Mouse (Mus musculus) thymus, adult 2 months (tissue): ENCODE results near the gene Pacrg. TPM values are rescaled to one million over a fixed set of nuclear protein-coding genes. Genes with fewer than 3 reads are reported as not detected.

ENCODE experiments used
- DNase-seq: peaks from one replicate; pipeline ENCODE4 v3.0.0; 2021
- H3K27ac ChIP-seq: fragments of 200-500 bp; 2 replicates; pipeline ENCODE4 v1.5.1; 2012; ENCODE audit warnings: low read length, control low read depth; ENCODE audit not compliant: control insufficient read depth, insufficient read depth
- H3K27me3 ChIP-seq: fragments of 200-500 bp; 2 replicates; pipeline ENCODE4 v1.6.1; 2012; ENCODE audit warnings: mild to moderate bottlenecking, low read length, moderate library complexity, mixed read lengths; ENCODE audit not compliant: control insufficient read depth, insufficient read depth
- H3K36me3 ChIP-seq: fragments of 200-500 bp; 2 replicates; pipeline ENCODE4 v1.6.1; 2012; ENCODE audit warnings: mild to moderate bottlenecking, low read length, moderate library complexity; ENCODE audit not compliant: control insufficient read depth, insufficient read depth
- H3K4me1 ChIP-seq: fragments of 200-500 bp; replicated peaks from 2 replicates; pipeline ENCODE4 v1.6.1; 2012; ENCODE audit warnings: low read length; ENCODE audit not compliant: control insufficient read depth, insufficient read depth
- H3K4me3 ChIP-seq: fragments of 200-500 bp; 2 replicates; pipeline ENCODE4 v1.5.1; 2012; ENCODE audit warnings: mild to moderate bottlenecking, low read length, control low read depth, moderate library complexity; ENCODE audit not compliant: control insufficient read depth, insufficient read depth
- CTCF ChIP-seq: fragments of 200-500 bp; IDR thresholded peaks from 2 replicates; pipeline ENCODE4 v1.5.1; 2012; ENCODE audit warnings: mild to moderate bottlenecking, control low read depth, low read length, moderate library complexity, borderline replicate concordance; ENCODE audit not compliant: control insufficient read depth, poor library complexity, insufficient read depth; ENCODE audit errors: extremely low read depth
- POLR2A ChIP-seq: fragments of 200-500 bp; IDR thresholded peaks from 2 replicates; pipeline ENCODE4 v1.6.1; 2012; ENCODE audit warnings: mild to moderate bottlenecking, low read length, control low read depth, moderate library complexity; ENCODE audit not compliant: control insufficient read depth, poor library complexity, insufficient read depth; ENCODE audit errors: extremely low read depth
- WGBS: fragments of 180-500 bp; shearing (Covaris S2); methylation state at CpG from one replicate; pipeline ENCODE4 v1.1.7; 2018; 5-methylcytosine and 5-hydroxymethylcytosine counted together
- polyA plus RNA-seq: library from polyadenylated mRNA; depleted of rRNA; stranded (reverse); fragments of >200 nt; gene quantifications from 2 replicates; pipeline ENCODE4 v1.2.3, GENCODE M21; 2012

Pacrg gene
- polyA plus RNA-seq, 1 experiment = 0.34 TPM

DNA sequence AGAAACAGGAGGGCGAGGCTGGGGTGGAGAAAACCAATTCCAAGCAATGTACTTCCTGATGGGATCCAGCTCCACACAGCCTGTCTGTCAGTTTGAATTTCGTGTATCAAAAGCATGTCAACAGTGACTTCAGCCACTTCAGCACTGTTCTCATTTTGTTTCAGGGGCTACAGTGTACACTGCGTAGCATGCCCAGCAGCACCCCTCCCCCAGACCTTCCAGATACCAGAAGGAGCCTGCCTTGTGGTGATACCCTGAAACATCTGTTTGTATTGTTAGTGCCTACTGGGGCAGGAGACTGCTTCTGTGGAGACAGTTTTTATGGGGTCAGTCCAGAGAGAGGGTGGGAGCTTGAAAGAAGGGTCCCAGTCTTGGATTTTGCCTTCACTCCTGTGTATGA is 466.4 kb downstream of the Pacrg start:
- WGBS = 93% methylated on average over 3 of the region's 3 CpGs
- H3K4me3 ChIP-seq = no peak overlapping the region
- DNase-seq = no peak
- H3K4me1 ChIP-seq = no peaks in the 10 kb centered on the region
- no peaks in the 10 kb centered on the region for H3K27me3 ChIP-seq
- TF ChIP-seq POLR2A (no peak), CTCF (no peak)
- no peak overlapping the region for H3K27ac ChIP-seq
- no peaks in the 10 kb centered on the region for H3K36me3 ChIP-seq

DNA sequence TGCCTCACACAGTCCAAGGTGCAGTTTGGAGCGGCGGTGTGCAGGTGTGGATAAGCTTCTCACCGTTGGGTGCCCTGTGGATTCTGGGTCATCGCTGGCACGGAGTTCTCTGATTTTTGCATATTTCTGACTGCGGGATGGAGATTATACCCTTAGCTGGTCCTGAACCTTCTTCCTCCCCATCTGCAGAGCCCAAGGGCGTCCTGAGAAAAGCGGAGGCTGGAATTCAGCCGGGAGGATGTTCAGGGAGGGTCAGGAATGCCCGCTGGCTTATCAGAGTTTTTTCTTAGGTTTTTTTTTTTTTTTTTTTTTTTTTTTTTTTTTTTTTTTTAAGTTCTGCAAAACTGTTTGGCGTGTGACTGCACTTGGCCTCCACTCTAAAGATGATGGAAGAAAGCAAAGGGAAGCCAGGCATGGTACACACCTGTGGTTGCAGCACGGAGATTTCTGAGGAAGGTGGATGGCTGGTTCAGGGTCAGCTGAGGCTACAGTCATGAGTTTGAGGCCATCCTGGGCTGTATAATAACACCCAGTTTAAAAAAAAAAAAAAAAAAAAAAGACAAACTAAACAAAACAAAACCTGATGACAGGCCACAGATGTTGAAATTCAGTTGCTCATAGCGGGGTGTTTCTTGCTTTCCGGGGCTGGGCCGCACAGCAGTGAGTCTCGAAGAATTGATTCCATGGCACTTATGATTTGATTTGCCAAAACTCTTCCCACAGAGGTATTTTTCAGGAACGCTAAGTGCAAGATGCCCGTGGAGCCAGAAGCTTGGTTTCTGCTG is 467.9 kb downstream of the Pacrg start:
- DNase-seq = no peak
- H3K27me3 ChIP-seq = no peaks in the 10 kb centered on the region
- no peaks in the 10 kb centered on the region for H3K36me3 ChIP-seq
- WGBS = 80% methylated on average over 18 of the region's 18 CpGs
- H3K4me1 ChIP-seq = no peaks in the 10 kb centered on the region
- no peak overlapping the region for H3K27ac ChIP-seq
- TF ChIP-seq POLR2A (no peak), CTCF (no peak)
- no peak overlapping the region for H3K4me3 ChIP-seq

DNA sequence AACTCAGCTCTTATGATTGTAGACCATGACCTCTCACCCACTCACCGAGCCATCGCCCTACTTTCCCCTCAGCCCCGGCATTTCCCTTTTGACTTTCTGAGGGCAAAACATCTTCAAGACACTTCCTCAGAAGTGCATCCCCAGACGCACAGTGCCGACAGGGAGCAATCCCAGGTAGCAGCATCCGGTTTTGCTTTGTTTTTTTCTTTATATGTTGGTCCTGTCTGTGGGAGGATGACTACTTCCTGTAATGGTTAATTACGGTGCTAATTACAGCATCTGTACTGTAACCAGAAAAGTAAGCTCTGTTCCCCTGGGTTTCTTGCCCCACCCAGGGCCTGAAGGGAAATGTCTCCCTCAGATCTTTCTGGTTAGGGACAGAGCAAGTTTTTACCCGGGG is 468.6 kb downstream of the Pacrg start:
- H3K4me1 ChIP-seq = no peaks in the 10 kb centered on the region
- TF ChIP-seq POLR2A (no peak), CTCF (no peak)
- no peak for DNase-seq
- H3K36me3 ChIP-seq = no peaks in the 10 kb centered on the region
- no peaks in the 10 kb centered on the region for H3K27me3 ChIP-seq
- 55% methylated on average over 8 of the region's 8 CpGs for WGBS
- no peak overlapping the region for H3K4me3 ChIP-seq
- H3K27ac ChIP-seq = no peak overlapping the region

DNA sequence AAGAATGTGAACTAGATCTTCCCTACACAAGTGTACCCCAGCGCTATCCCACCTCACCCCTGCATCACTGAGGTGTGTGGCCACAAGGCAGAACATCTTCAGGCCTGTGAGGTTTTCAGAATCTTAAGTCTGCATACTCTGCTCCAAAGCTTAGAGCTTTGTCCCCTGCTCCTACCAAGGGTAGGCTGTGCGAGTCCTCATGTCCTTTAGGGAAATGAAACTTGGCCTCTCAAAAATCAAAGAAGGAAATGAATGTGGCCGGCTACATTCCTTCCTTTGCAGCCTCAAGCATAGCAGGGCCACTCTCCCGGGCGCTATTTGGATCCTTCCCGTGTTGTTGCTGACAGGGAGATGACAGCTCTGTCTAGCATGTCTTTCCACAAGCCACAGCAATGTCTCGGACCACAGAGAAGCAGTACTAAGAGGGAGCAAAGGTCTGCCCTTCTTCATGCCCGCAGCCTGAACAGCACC is 469.4 kb downstream of the Pacrg start:
- TF ChIP-seq CTCF (no peak), POLR2A (no peak)
- Histone ChIP-seq H3K27me3 (no peaks in the 10 kb centered on the region), H3K27ac (no peak overlapping the region), H3K4me1 (no peaks in the 10 kb centered on the region), H3K4me3 (no peak overlapping the region), H3K36me3 (no peaks in the 10 kb centered on the region)
- WGBS = 49% methylated on average over 8 of the region's 8 CpGs
- DNase-seq = no peak

DNA sequence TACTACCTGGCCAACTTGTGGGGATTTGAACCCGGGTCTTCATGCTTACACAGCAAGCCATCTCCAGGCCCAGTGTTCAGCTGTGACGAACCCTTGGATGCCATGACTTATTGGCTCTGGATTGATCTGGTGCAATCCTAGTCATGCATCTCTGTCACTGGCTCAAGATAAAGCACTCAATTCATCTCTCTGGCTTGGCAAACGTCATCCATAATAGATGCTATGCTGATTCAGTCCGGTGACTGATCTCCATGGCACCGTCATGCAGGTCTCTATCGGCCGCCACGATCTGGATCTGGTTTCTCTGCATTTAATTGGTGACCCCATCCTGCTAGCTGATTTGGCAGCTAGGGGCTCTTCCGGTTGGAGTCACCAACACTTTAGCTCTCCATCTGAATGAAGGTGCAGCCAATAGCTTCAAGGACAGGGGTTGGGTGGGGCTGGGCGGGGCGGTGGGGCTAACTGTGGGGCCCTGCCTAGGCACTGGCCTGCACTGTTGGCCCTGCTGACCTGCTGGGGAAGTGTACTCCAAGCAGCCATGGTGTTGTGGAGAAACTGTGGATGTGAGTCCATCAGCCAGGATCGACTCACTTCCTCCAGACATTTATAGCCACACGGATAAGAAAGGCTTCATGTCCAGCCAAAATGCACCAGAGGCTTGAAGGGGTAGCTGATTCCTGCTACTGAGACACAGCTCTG is 470.0 kb downstream of the Pacrg start:
- Histone ChIP-seq H3K27ac (no peak overlapping the region), H3K4me3 (no peak overlapping the region), H3K27me3 (no peaks in the 10 kb centered on the region), H3K36me3 (no peaks in the 10 kb centered on the region), H3K4me1 (no peaks in the 10 kb centered on the region)
- DNase-seq = no peak
- 94% methylated on average over 13 of the region's 13 CpGs for WGBS
- TF ChIP-seq CTCF (no peak), POLR2A (no peak)

DNA sequence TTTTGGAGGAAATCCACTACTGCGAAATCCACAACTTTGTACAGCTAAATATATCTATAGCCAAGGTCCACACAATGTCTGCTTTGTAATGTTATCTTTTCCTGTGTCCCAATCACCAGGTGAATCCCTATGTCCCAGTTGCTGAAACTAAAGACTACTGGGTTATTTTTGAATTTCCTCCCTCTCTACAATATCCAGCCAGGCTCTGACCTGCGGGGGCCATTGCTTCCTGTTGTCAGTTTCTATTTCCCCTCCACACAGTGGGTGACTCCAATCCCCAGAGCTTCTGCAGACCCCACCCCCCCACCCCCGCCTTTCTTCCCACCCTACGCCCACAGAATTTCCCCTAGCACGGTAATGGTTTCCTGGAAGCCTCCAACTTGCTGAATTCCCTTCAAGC is 473.1 kb downstream of the Pacrg start:
- H3K27ac ChIP-seq = no peak overlapping the region
- no peaks in the 10 kb centered on the region for H3K4me1 ChIP-seq
- H3K27me3 ChIP-seq = no peaks in the 10 kb centered on the region
- no peak for DNase-seq
- TF ChIP-seq POLR2A = no peak
- no peak for TF ChIP-seq CTCF
- 26% methylated on average over 5 of the region's 5 CpGs for WGBS
- no peak overlapping the region for H3K4me3 ChIP-seq
- no peaks in the 10 kb centered on the region for H3K36me3 ChIP-seq
